Mouse (Mus musculus) heart, embryonic 13.5 days (tissue): ENCODE measurements around the gene Unc5c. TPM values are rescaled to one million over a fixed set of nuclear protein-coding genes. Genes with fewer than 3 reads are reported as not detected.
A peak's percentile ranks its signal among the peaks of the same experiment; 100 is the strongest.

Source experiments
- ATAC-seq: fragments of 200-750 bp; cut with Nextera tagmentation; 2 replicates; pipeline ENCODE4 v1.8.0; 2017; ENCODE audit warnings: moderate TSS enrichment; ENCODE audit not compliant: insufficient number of reproducible peaks, low FRiP score, low TSS enrichment; ENCODE audit errors: extremely low read depth
- H3K27ac ChIP-seq: fragments of 300-500 bp; sonication (generic); replicated peaks from 2 replicates; pipeline ENCODE4 v1.5.1; 2015; ENCODE audit warnings: moderate library complexity, mild to moderate bottlenecking, inconsistent platforms
- H3K27me3 ChIP-seq: fragments of 300-500 bp; sonication (generic); replicated peaks from 2 replicates; pipeline ENCODE4 v1.6.1; 2015; ENCODE audit warnings: mild to moderate bottlenecking, inconsistent platforms
- H3K36me3 ChIP-seq: fragments of 300-500 bp; sonication (generic); 2 replicates; pipeline ENCODE4 v1.6.1; 2015; ENCODE audit warnings: mild to moderate bottlenecking, inconsistent platforms
- H3K4me1 ChIP-seq: fragments of 300-500 bp; sonication (generic); 2 replicates; pipeline ENCODE4 v1.6.1; 2015; ENCODE audit warnings: inconsistent platforms
- H3K4me2 ChIP-seq: fragments of 300-500 bp; sonication (generic); 2 replicates; pipeline ENCODE4 v1.6.1; 2015; ENCODE audit warnings: inconsistent platforms, mild to moderate bottlenecking, moderate library complexity
- H3K4me3 ChIP-seq: fragments of 300-500 bp; sonication (generic); 2 replicates; pipeline ENCODE4 v1.5.1; 2015; ENCODE audit warnings: moderate library complexity, mild to moderate bottlenecking, inconsistent platforms
- H3K9ac ChIP-seq: fragments of 300-500 bp; sonication (generic); 2 replicates; pipeline ENCODE4 v1.6.1; 2015; ENCODE audit warnings: inconsistent platforms, mild to moderate bottlenecking, moderate library complexity
- H3K9me3 ChIP-seq: fragments of 300-500 bp; sonication (generic); 2 replicates; pipeline ENCODE4 v1.6.1; 2016; ENCODE audit warnings: inconsistent platforms
- WGBS: fragments of 180-500 bp; shearing (Covaris S2); methylation state at CpG from one replicate; pipeline ENCODE4 v1.1.7; 2015; ENCODE audit warnings: mixed read lengths; 5-methylcytosine and 5-hydroxymethylcytosine counted together
- polyA plus RNA-seq: library from polyadenylated mRNA; unstranded; fragments of >200 nt; fragmentation: Nextera tagmentation; extraction: Ambion mirVana; gene quantifications from 2 replicates; pipeline ENCODE4 v1.2.1, GENCODE M21; 2015

The Unc5c gene
- polyA plus RNA-seq, 1 experiment from 2014 or later, result 4.8 TPM

DNA sequence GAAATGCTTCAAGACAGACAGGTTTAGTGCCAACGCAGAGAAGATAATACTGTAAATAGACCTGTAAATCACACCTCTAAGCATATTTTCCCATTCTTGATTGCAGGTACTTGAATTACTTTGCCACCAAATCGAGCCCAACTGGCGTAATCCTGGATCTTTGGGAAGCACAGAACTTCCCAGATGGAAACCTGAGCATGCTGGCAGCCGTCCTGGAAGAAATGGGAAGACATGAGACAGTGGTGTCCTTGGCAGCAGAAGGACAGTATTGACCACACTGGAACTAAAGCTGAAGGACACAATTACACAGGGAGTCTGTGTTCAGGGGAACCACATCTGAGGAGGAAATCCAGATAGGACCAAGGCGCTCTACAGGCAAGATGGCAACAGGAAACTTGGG, 363.3 kb downstream of the Unc5c start:
- no peaks in the 10 kb centered on the region for H3K9me3 ChIP-seq
- WGBS, result 77% methylated on average over 5 of the region's 5 CpGs
- no peak overlapping the region for H3K27ac ChIP-seq
- ATAC-seq, result no peak
- H3K36me3 ChIP-seq, result no peaks in the 10 kb centered on the region
- no peak overlapping the region for H3K9ac ChIP-seq
- no peaks in the 10 kb centered on the region for H3K27me3 ChIP-seq
- H3K4me2 ChIP-seq, result no peak overlapping the region
- H3K4me3 ChIP-seq, result no peak overlapping the region
- H3K4me1 ChIP-seq, result no peaks in the 10 kb centered on the region

DNA sequence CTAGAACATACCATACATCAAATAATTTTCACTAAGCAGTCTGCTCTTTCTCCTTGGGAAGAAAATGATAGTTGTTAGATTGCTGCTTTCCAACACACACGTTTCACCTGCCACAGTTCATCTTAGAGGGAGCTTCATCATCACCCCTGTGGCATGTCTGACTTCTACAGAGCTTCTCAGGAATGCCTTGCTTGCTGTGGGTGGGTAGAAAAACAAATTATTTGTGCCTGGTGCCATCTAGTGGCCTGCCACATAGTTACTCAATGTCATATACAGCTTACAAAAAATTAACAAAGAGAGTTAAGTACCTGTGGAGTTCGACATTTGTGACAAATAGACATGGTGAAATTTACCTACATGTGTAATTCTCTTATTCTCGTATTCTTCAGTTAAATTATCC, 366.1 kb downstream of the Unc5c start:
- H3K9me3 ChIP-seq, result no peaks in the 10 kb centered on the region
- H3K27me3 ChIP-seq, result no peaks in the 10 kb centered on the region
- H3K36me3 ChIP-seq, result no peaks in the 10 kb centered on the region
- ATAC-seq, result no peak
- H3K9ac ChIP-seq, result no peak overlapping the region
- H3K27ac ChIP-seq, result no peak overlapping the region
- H3K4me2 ChIP-seq, result no peak overlapping the region
- no peak overlapping the region for H3K4me3 ChIP-seq
- WGBS, result 13% methylated on average over 3 of the region's 3 CpGs
- H3K4me1 ChIP-seq, result no peaks in the 10 kb centered on the region

DNA sequence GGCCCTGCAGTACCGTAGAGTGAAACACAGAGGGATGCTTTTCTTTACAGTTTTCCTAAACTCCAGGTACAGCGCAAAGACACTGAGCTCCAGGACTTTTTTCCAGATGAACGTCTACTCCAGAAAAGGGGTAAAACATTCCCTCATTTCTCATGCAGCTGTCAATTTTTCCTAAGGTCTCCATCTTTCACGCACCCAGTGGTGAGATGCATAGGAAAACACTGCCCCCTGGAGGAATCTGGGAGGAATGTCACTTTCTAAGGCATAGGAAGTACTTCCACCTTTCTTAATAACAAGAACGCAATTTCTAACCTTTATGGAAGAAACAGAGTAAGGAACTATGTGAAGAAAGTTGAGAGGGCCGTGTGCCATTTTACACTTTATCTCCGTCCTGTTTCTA, 373.8 kb downstream of the Unc5c start:
- Histone ChIP-seq H3K36me3 (no peaks in the 10 kb centered on the region), H3K27me3 (no peaks in the 10 kb centered on the region), H3K9ac (no peak overlapping the region), H3K9me3 (no peaks in the 10 kb centered on the region), H3K4me2 (no peak overlapping the region), H3K27ac (no peak overlapping the region), H3K4me1 (no peaks in the 10 kb centered on the region), H3K4me3 (no peak overlapping the region)
- no peak for ATAC-seq
- WGBS, result 39% methylated on average over 7 of the region's 7 CpGs

DNA sequence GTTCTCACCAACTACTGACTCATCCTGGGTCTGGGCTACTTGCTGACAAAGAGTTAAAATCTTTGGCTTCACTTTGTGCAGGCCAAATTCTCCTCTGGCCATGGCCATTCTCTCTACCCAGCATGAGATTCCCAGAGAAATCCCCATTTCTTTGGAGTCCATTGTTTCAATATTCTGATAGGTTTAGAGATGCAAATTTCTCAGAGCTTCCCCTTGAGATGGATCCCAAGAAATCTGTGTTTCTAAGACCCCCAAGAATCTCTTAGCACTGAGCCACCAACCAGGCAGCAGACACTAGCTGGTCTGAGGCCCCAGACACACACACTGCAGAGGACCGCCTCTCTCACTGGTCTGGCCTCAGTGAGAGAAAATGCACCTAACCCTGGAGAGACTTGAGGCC, 384.2 kb downstream of the Unc5c start:
- Histone ChIP-seq H3K9me3 (no peaks in the 10 kb centered on the region), H3K27ac (no peak overlapping the region), H3K4me1 (peaks cover 7% of the 10 kb centered on the region; the same call in 1 of the 2 replicates), H3K4me3 (no peak overlapping the region), H3K27me3 (no peaks in the 10 kb centered on the region), H3K36me3 (no peaks in the 10 kb centered on the region), H3K9ac (no peak overlapping the region), H3K4me2 (no peak overlapping the region)
- WGBS, result 56% methylated on average over 1 of the region's 1 CpGs
- ATAC-seq, result no peak

DNA sequence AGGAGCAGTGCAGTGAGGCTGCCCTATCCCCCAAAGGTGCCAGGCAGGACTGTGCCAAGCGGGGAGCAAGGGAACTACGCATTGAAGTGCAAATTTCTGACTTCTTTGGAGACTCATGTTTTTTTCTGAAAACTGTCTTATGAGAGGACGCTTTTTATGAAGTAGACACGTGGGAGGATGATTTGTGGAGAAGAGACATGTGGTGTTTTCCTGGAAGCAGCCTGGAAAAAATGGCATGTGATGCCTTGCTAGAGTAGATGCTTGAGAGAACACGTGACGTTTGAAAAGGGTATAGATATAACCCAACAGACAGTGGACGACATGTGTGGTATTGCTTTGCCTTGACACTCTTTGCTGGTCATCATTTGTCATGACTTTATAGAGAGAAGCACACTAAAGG, 385.1 kb downstream of the Unc5c start:
- Histone ChIP-seq H3K9me3 (no peaks in the 10 kb centered on the region), H3K27me3 (no peaks in the 10 kb centered on the region), H3K4me3 (no peak overlapping the region), H3K27ac (no peak overlapping the region), H3K4me2 (no peak overlapping the region), H3K9ac (no peak overlapping the region), H3K4me1 (peaks cover 7% of the 10 kb centered on the region; the same call in 1 of the 2 replicates), H3K36me3 (no peaks in the 10 kb centered on the region)
- no peak for ATAC-seq
- WGBS, result 71% methylated on average over 7 of the region's 7 CpGs

DNA sequence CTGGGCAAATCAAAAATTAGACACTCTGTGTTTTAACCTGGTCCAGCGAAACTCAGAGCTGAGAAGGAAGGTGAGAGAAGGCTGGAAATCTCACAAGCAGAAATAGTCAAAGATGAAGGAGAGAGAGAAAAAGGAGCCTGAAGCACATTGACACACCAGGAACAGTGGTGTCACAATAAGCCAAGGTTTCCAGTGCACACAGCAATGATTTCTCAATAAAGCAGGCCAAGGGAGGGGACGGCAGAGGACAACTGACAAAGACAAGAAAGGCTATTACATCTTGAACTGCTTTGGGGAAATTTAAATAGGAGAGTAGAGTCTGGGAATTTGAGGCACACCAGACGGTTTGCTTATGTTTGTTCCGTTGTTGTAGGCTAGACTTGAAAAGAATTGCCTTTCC, 389.3 kb downstream of the Unc5c start:
- Histone ChIP-seq H3K4me2 (no peak overlapping the region), H3K36me3 (no peaks in the 10 kb centered on the region), H3K27ac (no peak overlapping the region), H3K9me3 (no peaks in the 10 kb centered on the region), H3K4me3 (no peak overlapping the region), H3K9ac (no peak overlapping the region), H3K27me3 (no peaks in the 10 kb centered on the region), H3K4me1 (peaks cover 4% of the 10 kb centered on the region; the same call in 1 of the 2 replicates)
- ATAC-seq, result no peak
- 81% methylated on average over 4 of the region's 4 CpGs for WGBS

DNA sequence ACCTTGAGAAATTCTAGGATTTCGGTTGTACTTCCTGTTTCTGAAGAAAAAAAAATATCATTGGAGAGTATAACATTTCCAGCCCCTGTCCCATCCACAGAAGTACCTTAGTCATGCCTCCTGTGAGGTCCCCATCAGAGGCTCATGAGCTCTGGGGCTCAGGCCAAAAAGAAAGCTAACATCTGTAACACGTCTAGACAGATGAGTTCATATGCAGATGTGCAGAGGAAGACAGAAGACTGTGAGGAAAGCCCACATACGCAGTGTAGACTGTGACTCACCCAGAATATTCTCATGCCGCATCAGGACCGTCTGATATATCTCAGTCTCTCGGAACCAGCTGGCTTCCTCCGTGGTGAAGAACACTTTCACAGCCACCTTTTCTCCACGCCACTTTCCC, 392.1 kb downstream of the Unc5c start:
- H3K27me3 ChIP-seq, result no peaks in the 10 kb centered on the region
- H3K4me3 ChIP-seq, result no peak overlapping the region
- 77% methylated on average over 8 of the region's 8 CpGs for WGBS
- no peak overlapping the region for H3K4me2 ChIP-seq
- H3K9me3 ChIP-seq, result no peaks in the 10 kb centered on the region
- H3K36me3 ChIP-seq, result no peaks in the 10 kb centered on the region
- H3K27ac ChIP-seq, result no peak overlapping the region
- no peak overlapping the region for H3K9ac ChIP-seq
- no peak for ATAC-seq
- peaks cover 4% of the 10 kb centered on the region; the same call in 1 of the 2 replicates for H3K4me1 ChIP-seq

DNA sequence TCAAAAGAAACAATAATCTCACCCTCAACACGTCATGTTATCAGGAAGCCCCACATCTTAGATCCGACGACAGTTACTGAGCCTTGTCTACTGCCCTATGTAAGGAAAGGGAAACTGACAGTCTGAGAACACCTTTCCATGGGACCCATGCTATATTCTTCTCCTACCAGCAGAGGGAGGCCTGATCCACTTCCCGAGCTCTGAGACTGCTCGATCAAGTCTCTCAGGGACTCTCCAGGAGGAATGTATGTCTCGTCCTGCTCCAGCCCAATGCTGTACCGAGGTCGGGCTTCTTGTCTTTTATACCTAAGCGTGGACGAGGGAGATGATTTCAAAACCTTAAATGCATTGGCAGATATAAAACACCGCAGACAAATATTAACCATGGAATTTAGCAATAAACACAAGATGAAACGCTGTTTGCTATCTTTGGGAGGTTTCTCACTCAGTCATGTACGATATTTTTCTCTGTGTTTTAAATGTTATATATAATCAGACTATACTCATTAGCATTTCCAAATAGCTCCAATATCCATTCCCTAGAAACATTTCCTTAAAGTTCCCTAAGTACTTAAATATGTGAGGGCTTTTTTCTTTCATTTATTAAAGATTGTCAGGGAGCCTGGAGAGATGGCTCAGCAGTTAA, 397.9 kb downstream of the Unc5c start:
- H3K4me3 ChIP-seq, result 0 out of 2 replicates have a peak overlapping the region, but pooled peaks have one; percentile 11
- no peaks in the 10 kb centered on the region for H3K27me3 ChIP-seq
- H3K4me1 ChIP-seq, result no peaks in the 10 kb centered on the region
- no peaks in the 10 kb centered on the region for H3K36me3 ChIP-seq
- ATAC-seq, result no peak
- H3K9me3 ChIP-seq, result no peaks in the 10 kb centered on the region
- WGBS, result 17% methylated on average over 13 of the region's 13 CpGs
- no peak overlapping the region for H3K9ac ChIP-seq
- H3K4me2 ChIP-seq, result peak overlapping the region; percentile 58
- H3K27ac ChIP-seq, result no peak overlapping the region

DNA sequence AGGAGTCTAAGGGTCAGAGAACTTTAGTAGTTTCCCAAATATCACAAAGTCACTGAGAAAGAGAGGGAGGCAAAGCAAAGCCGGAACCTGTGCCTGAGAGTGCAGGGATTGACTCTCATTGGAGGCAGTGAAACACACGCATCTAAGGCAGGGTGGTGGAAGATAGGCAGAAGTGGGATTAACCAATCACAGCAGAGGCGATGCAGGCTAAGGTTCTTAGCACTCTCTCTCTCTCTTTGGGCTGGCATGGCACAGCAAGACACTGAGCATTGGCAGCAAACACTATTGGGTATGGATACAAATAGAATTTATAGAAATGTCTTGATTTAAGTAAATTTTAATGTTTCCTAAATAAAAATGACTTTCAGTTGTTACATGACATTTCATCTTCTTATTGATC, 406.8 kb downstream of the Unc5c start:
- Histone ChIP-seq H3K9ac (no peak overlapping the region), H3K4me1 (no peaks in the 10 kb centered on the region), H3K4me3 (no peak overlapping the region), H3K36me3 (no peaks in the 10 kb centered on the region), H3K27me3 (no peaks in the 10 kb centered on the region), H3K4me2 (no peak overlapping the region), H3K27ac (no peak overlapping the region), H3K9me3 (no peaks in the 10 kb centered on the region)
- WGBS, result 66% methylated on average over 3 of the region's 3 CpGs
- no peak for ATAC-seq

DNA sequence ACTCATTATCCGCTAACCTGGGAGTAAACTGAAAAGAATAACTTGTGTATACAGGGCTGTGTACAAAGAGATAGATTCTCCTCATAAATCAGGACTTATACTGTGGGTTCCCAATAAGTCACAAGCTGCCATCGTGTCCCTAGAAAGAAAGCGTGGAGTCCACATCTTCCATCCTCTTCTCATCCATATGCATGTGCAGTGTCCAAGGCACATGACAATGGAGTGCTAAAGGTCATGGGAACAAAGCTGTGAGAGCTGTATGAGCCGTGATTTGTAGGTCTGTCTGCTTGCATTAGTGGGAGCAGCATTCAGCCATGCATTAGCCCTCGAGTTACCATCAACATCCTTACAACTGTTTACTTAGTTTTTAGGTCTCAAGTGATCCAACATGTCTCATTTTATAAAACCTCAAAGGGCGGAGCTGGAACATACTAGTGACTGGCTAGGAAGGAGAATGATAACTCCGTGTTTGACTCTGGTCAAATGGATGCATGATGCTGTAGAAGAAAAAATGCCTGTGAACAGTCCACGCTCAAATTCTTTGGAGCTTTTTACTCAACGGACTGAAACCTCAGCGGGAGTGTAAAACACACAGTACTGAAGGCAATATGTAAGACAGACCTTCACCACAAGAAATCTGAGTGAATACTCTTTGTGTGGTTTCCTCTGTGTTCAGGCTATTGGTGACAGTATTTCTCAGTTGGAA, 407.5 kb downstream of the Unc5c start:
- no peak overlapping the region for H3K9ac ChIP-seq
- H3K36me3 ChIP-seq, result no peaks in the 10 kb centered on the region
- H3K9me3 ChIP-seq, result no peaks in the 10 kb centered on the region
- 84% methylated on average over 10 of the region's 10 CpGs for WGBS
- no peak overlapping the region for H3K4me2 ChIP-seq
- no peak for ATAC-seq
- no peak overlapping the region for H3K27ac ChIP-seq
- no peaks in the 10 kb centered on the region for H3K4me1 ChIP-seq
- no peak overlapping the region for H3K4me3 ChIP-seq
- no peaks in the 10 kb centered on the region for H3K27me3 ChIP-seq

DNA sequence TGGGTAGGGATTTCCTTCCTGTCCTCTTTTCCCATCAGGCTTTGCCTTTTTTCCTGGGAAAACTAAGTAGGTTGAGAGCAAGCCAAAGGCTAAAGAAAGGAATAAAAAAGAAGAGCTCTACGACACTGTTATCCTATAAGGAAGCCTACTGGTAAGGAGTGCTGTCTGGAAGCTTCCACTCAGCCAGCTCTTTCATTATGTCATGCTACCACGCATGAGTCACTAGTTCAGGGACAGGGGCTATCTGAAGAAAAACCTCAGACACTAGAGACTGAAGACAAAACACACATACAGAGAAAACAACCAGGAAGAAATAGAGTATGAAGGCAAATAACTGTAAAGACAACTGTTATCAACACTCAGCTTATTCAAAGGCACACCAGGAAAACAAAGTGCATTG, 417.5 kb downstream of the Unc5c start:
- H3K4me1 ChIP-seq, result no peaks in the 10 kb centered on the region
- H3K36me3 ChIP-seq, result no peaks in the 10 kb centered on the region
- no peak for ATAC-seq
- H3K27ac ChIP-seq, result no peak overlapping the region
- H3K4me2 ChIP-seq, result no peak overlapping the region
- no peaks in the 10 kb centered on the region for H3K27me3 ChIP-seq
- no peak overlapping the region for H3K4me3 ChIP-seq
- 60% methylated on average over 2 of the region's 2 CpGs for WGBS
- no peak overlapping the region for H3K9ac ChIP-seq
- H3K9me3 ChIP-seq, result no peaks in the 10 kb centered on the region

DNA sequence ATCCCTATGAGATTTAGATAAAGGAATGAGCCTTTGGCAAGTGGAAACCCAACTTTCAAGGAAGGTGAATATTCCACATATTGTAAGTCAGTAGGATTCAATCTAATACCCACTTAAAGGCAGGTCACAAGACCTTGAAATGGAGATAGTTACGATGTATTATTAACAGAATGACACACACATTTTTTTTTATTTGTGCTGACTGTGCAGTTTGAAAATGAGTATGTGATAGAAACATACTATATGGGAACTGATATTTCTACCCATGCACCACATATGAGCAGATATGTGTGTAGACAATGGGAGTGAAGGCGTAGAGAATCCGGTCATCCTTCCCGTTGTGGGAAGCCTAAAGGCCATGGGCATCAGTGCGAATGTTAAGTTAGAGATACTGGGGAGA, 419.2 kb downstream of the Unc5c start:
- H3K27me3 ChIP-seq, result no peaks in the 10 kb centered on the region

More for the DNA sequence above, 419.2 kb downstream of the Unc5c start:
- no peak overlapping the region for H3K4me2 ChIP-seq
- ATAC-seq, result no peak
- H3K9me3 ChIP-seq, result no peaks in the 10 kb centered on the region
- H3K4me3 ChIP-seq, result no peak overlapping the region
- no peaks in the 10 kb centered on the region for H3K36me3 ChIP-seq
- H3K27ac ChIP-seq, result no peak overlapping the region
- H3K9ac ChIP-seq, result no peak overlapping the region
- WGBS, result 84% methylated on average over 5 of the region's 5 CpGs
- no peaks in the 10 kb centered on the region for H3K4me1 ChIP-seq
